Mouse (Mus musculus): ENCODE data around the gene Arid1a.

GRCm38 (mm10) chr4:133763112-133763511 is 6.5 kb upstream of the Arid1a start:
- TF ChIP-seq POLR2A (IDR thresholded peaks at IDR 0.05; ENCODE audit: insufficient read depth, low read depth, low read length) (no peak), CTCF (IDR thresholded peaks at IDR 0.05; ENCODE audit: insufficient read depth, low read depth, low read length) (no peak)
